Mouse (Mus musculus) lung, adult 18-20 months (tissue): ENCODE data around the gene Cfap99.

Experiments
- DNase-seq, 2 experiments: peaks; one replicate each; pipeline ENCODE4 v3.0.0; 2022; ENCODE audit warnings: mixed read lengths in 2 of 2

Cfap99 gene

GRCm38 (mm10) chr5:34335539-34336096 is 47.2 kb downstream of the Cfap99 start:
- DNase-seq, result no peak

- DNase-seq, result peak; percentile 98 to 99
Observed at GRCm38 (mm10) chr5:34336097-34336774, 47.8 kb downstream of the Cfap99 start, which contains the start of gene Rnf4. Rnf4 (plus strand) TSS chr5:34336289.

GRCm38 (mm10) chr5:34336775-34337450 is 48.5 kb downstream of the Cfap99 start:
- DNase-seq, result peak; percentile 58 to 63

- no peak for DNase-seq
Observed at GRCm38 (mm10) chr5:34340246-34340645, 51.8 kb downstream of the Cfap99 start.

- DNase-seq, result no peak
Observed at GRCm38 (mm10) chr5:34352084-34352631, 63.8 kb downstream of the Cfap99 start.

- no peak for DNase-seq
Observed at GRCm38 (mm10) chr5:34360261-34360660, 71.9 kb downstream of the Cfap99 start.

GRCm38 (mm10) chr5:34363115-34363514 is 74.7 kb downstream of the Cfap99 start:
- no peak for DNase-seq

GRCm38 (mm10) chr5:34368551-34369290 is 80.3 kb downstream of the Cfap99 start:
- no peak for DNase-seq

GRCm38 (mm10) chr5:34369341-34370021 is 81.1 kb downstream of the Cfap99 start, which contains the start of gene Fam193a:
Fam193a (plus strand) TSS chr5:34369933.
- DNase-seq, result peak; percentile 96 to 97

GRCm38 (mm10) chr5:34370022-34370823 is 81.8 kb downstream of the Cfap99 start:
- peak; percentile 21 to 24 for DNase-seq

GRCm38 (mm10) chr5:34370840-34371239 is 82.4 kb downstream of the Cfap99 start:
- no peak for DNase-seq

GRCm38 (mm10) chr5:34372141-34372540 is 83.7 kb downstream of the Cfap99 start:
- DNase-seq, result no peak

- no peak for DNase-seq
Observed at GRCm38 (mm10) chr5:34372541-34372940, 84.1 kb downstream of the Cfap99 start.
